Mouse (Mus musculus) neural tube, embryonic 11.5 days (tissue): Measurements from ENCODE around the gene Nedd4. TPM values are rescaled to one million over a fixed set of nuclear protein-coding genes. Genes with fewer than 3 reads are reported as not detected.

ENCODE experiments used
- ATAC-seq: fragments of 200-750 bp; cut with Nextera tagmentation; 2 replicates; pipeline ENCODE4 v1.8.0; 2017; ENCODE audit warnings: moderate number of reproducible peaks, mild to moderate bottlenecking, moderate TSS enrichment, moderate library complexity; ENCODE audit not compliant: insufficient read depth, low FRiP score, low TSS enrichment
- DNase-seq: peaks from one replicate; pipeline ENCODE4 v3.0.0-alpha.2; 2015; ENCODE audit warnings: low spot score
- H3K27ac ChIP-seq: fragments of 300-500 bp; sonication (generic); 2 replicates; pipeline ENCODE4 v1.5.1; 2014; ENCODE audit warnings: low read depth, mild to moderate bottlenecking, low read length
- H3K27me3 ChIP-seq: fragments of 300-500 bp; sonication (generic); 2 replicates; pipeline ENCODE4 v1.6.1; 2014; ENCODE audit warnings: mild to moderate bottlenecking, low read length, mixed read lengths; ENCODE audit not compliant: control insufficient read depth, insufficient read depth
- H3K36me3 ChIP-seq: fragments of 300-500 bp; sonication (generic); 2 replicates; pipeline ENCODE4 v1.6.1; 2014; ENCODE audit warnings: mild to moderate bottlenecking, low read length, moderate library complexity, mixed read lengths; ENCODE audit not compliant: control insufficient read depth, insufficient read depth
- H3K4me1 ChIP-seq: fragments of 300-500 bp; sonication (generic); 2 replicates; pipeline ENCODE4 v1.6.1; 2014; ENCODE audit warnings: low read length, mixed read lengths; ENCODE audit not compliant: control insufficient read depth, insufficient read depth
- H3K4me2 ChIP-seq: fragments of 300-500 bp; sonication (generic); 2 replicates; pipeline ENCODE4 v1.6.1; 2014; ENCODE audit warnings: low read depth, mild to moderate bottlenecking, moderate library complexity
- H3K4me3 ChIP-seq: fragments of 300-500 bp; sonication (generic); 2 replicates; pipeline ENCODE4 v1.5.1; 2014; ENCODE audit warnings: low read depth, low read length
- H3K9ac ChIP-seq: fragments of 300-500 bp; sonication (generic); 2 replicates; pipeline ENCODE4 v1.6.1; 2014; ENCODE audit warnings: mild to moderate bottlenecking, low read length
- H3K9me3 ChIP-seq: fragments of 300-500 bp; sonication (generic); 2 replicates; pipeline ENCODE4 v1.6.1; 2016; ENCODE audit warnings: low read length; ENCODE audit not compliant: control insufficient read depth
- WGBS: fragments of 180-500 bp; shearing (Covaris S2); extraction: QIAGEN DNeasy Blood & Tissue Kit; methylation state at CpG from one replicate; pipeline ENCODE4 v1.1.7; 2014; 5-methylcytosine and 5-hydroxymethylcytosine counted together
- polyA plus RNA-seq: library from polyadenylated mRNA; unstranded; fragments of >200 nt; fragmentation: Nextera tagmentation; extraction: Ambion mirVana; gene quantifications from 2 replicates; pipeline ENCODE4 v1.2.1, GENCODE M21; 2014

Nedd4 gene
- polyA plus RNA-seq = 798 and 799 TPM in 2 replicates

DNA sequence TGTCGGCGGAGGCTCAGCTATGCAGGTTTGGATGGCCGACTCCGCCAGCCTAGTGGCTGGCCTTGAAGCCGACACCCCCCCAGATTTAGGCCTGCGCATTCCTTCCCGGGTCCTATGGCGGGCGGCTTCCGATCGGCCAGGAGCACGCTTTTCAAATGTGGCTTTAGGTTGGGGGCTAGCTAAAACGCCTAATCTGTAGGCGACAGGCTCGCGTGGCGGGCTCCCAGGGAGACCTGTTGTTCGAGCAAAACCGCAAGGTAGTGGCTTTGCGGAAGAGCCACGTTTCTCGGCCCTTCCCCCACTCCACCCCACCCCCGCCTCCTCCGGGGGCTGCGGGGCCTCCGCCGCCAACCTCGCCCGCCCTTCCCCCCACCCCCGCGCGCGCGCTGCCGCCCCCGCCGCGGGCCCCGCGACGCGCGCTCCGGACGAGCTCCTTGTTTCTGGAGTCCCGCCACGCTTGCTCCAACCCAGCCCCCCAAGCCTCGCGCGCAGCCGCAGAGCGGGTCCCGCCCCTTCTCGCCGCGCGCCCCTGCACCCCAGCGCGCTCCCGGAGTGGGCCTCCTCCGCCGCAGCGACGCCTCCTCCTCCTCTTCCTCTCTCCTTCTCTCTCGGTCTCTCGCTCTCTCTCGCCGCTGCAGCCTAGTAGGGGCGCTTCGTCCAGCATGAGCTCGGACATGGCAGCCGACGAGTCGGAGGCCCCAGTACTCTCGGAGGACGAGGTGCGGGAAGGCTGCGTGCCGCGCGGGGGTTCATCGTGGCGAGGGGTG, at the start of gene Nedd4:
TSS of gene Nedd4 (plus strand) at position 452 of the 767 bp plus-strand sequence.
- DNase-seq (peak; percentile 97), ATAC-seq (peak; percentile 88)
- H3K27ac ChIP-seq = peak within 1 kb of the TSS; percentile 99
- no peaks in the 10 kb centered on the region for H3K27me3 ChIP-seq
- peaks cover 21% of the 10 kb centered on the region for H3K4me1 ChIP-seq
- peak within 1 kb of the TSS; percentile 100 for H3K9ac ChIP-seq
- H3K4me3 ChIP-seq = peak within 1 kb of the TSS; percentile 99
- peaks cover 8% of the 10 kb centered on the region for H3K36me3 ChIP-seq
- H3K4me2 ChIP-seq = peak within 1 kb of the TSS; percentile 79
- H3K9me3 ChIP-seq = no peaks in the 10 kb centered on the region
- WGBS = under 1% methylated on average over 57 of the region's 83 CpGs

DNA sequence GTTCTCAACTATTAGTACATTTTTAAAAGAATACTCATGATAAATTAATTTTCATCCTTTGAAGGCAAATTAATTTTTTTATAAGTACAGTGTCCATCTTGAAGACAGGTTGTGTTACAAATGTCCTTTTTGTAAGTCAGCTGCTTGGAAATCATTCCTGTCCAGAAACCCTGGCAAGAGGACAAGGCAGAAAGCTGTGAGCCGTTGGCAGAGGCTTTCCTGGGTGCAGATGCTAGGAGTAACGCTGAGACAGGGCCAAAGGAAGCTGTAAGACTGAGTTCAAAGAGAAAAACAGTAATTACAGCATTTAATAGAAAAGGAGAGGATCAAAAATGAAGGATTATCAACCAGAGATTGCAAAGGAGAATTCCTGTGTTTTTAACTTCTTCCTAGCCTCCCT, 48.3 kb upstream of the Nedd4 start:
- ATAC-seq (no peak), DNase-seq (no peak)
- no peaks in the 10 kb centered on the region for H3K4me1 ChIP-seq
- H3K4me2 ChIP-seq = no peak overlapping the region
- H3K27me3 ChIP-seq = no peaks in the 10 kb centered on the region
- WGBS = 83% methylated on average over 2 of the region's 2 CpGs
- H3K9me3 ChIP-seq = no peaks in the 10 kb centered on the region
- no peak overlapping the region for H3K27ac ChIP-seq
- H3K36me3 ChIP-seq = peaks cover 4% of the 10 kb centered on the region
- H3K4me3 ChIP-seq = no peak overlapping the region
- no peak overlapping the region for H3K9ac ChIP-seq

DNA sequence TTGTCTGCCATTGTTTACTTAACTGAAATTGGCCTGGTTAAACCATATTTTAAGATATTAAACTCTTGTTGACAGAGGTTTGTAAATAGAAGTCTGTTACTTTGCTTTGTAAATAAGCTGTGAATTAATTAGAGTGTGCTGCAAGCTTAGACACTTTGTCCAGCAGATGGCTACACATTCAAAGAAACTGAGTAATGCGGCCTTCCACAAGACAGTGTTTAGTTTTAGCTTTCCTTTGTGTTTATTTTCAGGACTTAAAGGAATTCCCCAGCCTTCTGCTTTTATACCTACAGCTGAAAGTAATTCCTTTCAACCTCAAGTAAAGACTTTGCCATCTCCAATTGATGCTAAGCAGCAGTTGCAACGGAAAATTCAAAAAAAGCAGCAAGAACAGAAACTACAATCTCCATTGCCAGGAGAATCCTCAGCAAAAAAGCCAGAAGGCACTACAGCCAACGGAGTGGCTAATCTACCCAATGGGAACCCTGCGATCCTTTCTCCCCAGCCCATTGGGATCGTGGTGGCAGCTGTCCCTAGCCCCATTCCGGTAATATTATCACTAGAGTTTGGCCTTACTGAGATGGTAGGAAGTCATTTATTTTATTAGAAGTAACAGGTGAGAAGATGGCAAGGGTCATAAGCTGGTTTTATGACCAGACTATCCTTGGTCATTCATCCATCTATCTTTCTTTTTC, 47.2 kb upstream of the Nedd4 start:
- no peak overlapping the region for H3K4me2 ChIP-seq
- H3K27me3 ChIP-seq = no peaks in the 10 kb centered on the region
- no peaks in the 10 kb centered on the region for H3K4me1 ChIP-seq
- 87% methylated on average over 6 of the region's 6 CpGs for WGBS
- no peak overlapping the region for H3K27ac ChIP-seq
- H3K36me3 ChIP-seq = peaks cover 4% of the 10 kb centered on the region
- no peak for DNase-seq
- H3K9ac ChIP-seq = no peak overlapping the region
- no peak for ATAC-seq
- H3K9me3 ChIP-seq = no peaks in the 10 kb centered on the region
- H3K4me3 ChIP-seq = no peak overlapping the region

DNA sequence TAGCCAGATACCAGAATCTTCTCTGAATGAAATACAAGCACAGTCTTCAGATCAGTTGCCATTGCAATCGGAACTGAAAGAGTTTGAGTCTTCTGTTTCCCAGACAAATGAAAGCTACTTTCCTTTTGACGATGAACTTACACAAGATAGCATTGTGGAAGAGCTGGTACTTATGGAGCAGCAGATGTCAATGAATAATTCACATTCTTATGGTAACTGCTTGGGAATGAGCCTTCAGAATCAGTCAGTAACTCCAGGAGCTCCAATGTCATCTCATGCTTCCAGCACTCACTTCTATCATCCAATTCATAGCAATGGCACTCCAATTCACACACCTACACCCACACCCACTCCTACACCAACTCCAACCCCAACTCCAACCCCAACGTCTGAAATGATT, 44.1 kb upstream of the Nedd4 start:
- Histone ChIP-seq H3K9me3 (no peaks in the 10 kb centered on the region), H3K9ac (no peak overlapping the region), H3K4me2 (no peak overlapping the region), H3K4me3 (no peak overlapping the region), H3K4me1 (no peaks in the 10 kb centered on the region), H3K27me3 (no peaks in the 10 kb centered on the region), H3K27ac (no peak overlapping the region), H3K36me3 (peaks cover 4% of the 10 kb centered on the region)
- DNase-seq = no peak
- 90% methylated on average over 3 of the region's 3 CpGs for WGBS
- no peak for ATAC-seq

DNA sequence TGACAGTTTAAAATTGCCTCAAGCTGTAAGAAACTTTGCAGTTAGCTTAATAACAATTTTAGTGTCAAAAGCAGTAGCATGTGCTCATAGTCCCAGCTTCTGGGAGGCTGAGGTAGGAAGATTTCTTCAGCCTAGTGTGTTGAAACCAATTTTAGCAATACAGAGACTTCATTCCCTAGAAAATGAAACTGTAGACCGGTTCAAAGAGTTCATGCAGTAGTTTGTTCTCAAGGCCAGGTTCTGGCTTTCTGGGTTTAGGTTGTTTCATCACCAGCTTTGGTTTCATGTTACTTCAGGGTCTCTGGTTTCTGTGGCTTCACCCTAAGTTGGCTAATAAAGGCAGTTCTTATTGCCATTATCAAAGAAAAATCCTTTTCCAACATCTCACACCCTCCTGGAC, 38.5 kb upstream of the Nedd4 start:
- Histone ChIP-seq H3K4me3 (no peak overlapping the region), H3K4me2 (no peak overlapping the region), H3K9ac (no peak overlapping the region), H3K36me3 (no peaks in the 10 kb centered on the region), H3K4me1 (no peaks in the 10 kb centered on the region), H3K27ac (no peak overlapping the region), H3K9me3 (no peaks in the 10 kb centered on the region), H3K27me3 (no peaks in the 10 kb centered on the region)
- ATAC-seq (no peak), DNase-seq (no peak)
- 97% methylated on average over 1 of the region's 1 CpGs for WGBS

DNA sequence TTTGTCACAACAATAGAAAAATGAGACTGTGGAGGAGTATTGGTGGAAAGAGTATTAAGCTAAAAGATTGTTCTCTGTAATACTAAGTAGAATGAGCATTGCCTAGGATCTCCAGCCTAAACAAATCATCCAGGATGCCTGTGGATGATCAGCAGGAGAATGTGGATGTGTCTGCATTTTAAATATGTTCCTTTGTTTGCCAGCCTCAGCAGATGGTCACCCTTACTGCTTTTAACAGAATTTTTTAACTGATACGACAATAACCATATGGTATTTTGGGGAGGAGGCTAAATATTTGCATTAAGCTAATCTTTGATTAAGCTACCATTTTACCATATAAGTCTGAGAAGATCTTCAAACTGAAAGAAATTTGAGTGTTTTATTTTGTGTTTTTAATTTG, 34.5 kb upstream of the Nedd4 start:
- H3K36me3 ChIP-seq = no peaks in the 10 kb centered on the region
- ATAC-seq (no peak), DNase-seq (no peak)
- no peak overlapping the region for H3K4me3 ChIP-seq
- no peak overlapping the region for H3K4me2 ChIP-seq
- no peak overlapping the region for H3K27ac ChIP-seq
- WGBS = 65% methylated on average over 1 of the region's 1 CpGs
- H3K27me3 ChIP-seq = no peaks in the 10 kb centered on the region
- H3K9me3 ChIP-seq = no peaks in the 10 kb centered on the region
- H3K4me1 ChIP-seq = no peaks in the 10 kb centered on the region
- H3K9ac ChIP-seq = no peak overlapping the region

DNA sequence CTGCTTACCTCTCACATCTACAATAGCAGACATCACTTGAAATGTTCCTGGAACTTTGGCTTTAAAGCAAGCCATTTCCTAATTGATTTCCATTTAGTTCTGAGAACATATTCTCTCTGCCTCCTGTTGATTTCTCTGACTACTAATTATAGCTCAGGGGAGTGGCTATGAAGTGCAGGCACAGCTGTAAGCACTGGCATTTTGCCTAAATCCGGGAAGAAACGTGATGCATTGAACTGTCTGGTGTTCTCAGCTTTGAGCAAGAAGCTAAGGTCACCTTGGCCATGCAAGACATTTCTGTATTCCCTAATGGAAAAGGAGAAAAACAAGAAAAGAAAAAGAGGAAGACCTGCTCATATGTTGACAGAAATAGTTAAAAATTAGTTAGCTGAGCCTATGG, 33.6 kb upstream of the Nedd4 start:
- no peaks in the 10 kb centered on the region for H3K4me1 ChIP-seq
- no peak overlapping the region for H3K4me3 ChIP-seq
- DNase-seq = no peak
- no peaks in the 10 kb centered on the region for H3K27me3 ChIP-seq
- WGBS = 42% methylated on average over 2 of the region's 2 CpGs
- H3K27ac ChIP-seq = no peak overlapping the region
- no peak overlapping the region for H3K9ac ChIP-seq
- no peak overlapping the region for H3K4me2 ChIP-seq
- ATAC-seq = no peak
- H3K9me3 ChIP-seq = no peaks in the 10 kb centered on the region
- H3K36me3 ChIP-seq = no peaks in the 10 kb centered on the region

DNA sequence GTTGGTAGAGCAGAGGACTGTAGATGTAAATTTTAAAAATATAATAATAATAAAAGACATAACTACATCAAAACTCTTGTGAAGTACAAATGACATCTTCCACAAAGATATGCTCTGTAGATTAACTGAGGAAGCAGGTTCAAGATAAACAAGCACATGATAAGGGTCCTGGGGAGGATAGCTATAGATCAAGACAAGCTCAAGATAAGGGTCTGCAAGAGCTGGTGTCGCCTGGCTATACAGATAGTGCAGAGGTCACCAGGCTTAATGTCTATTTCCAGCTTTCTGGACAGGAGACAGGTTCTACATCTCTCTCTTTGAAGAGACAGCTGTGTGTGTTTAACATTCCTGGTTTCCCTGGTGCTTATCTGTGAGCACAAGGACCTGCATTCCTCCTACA, 29.9 kb upstream of the Nedd4 start:
- Histone ChIP-seq H3K4me2 (no peak overlapping the region), H3K27me3 (no peaks in the 10 kb centered on the region), H3K36me3 (no peaks in the 10 kb centered on the region), H3K4me1 (no peaks in the 10 kb centered on the region), H3K27ac (no peak overlapping the region), H3K9me3 (no peaks in the 10 kb centered on the region), H3K9ac (no peak overlapping the region), H3K4me3 (no peak overlapping the region)
- WGBS = 68% methylated on average over 1 of the region's 1 CpGs
- ATAC-seq (no peak), DNase-seq (no peak)

DNA sequence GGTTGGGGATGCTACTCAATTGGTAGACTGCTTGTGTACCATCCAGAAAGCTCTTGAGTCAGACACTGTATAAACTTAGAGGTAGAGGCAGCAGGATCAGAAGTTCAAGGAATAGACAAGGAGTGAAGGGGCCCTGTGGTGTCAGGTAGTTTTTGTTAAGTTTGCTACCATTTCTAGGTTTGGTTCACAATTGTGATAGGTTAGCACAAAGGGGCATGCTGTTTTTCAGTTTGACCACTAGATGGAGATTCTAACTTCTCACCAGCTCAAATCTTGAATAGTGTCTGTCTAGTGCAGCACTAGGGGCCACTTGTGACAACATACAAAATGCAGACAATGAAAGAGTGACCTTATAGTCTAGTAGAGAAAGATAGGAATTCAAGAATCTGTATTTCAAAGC, 27.0 kb upstream of the Nedd4 start:
- DNase-seq (peak; percentile 25), ATAC-seq (no peak)
- Histone ChIP-seq H3K27me3 (no peaks in the 10 kb centered on the region), H3K36me3 (no peaks in the 10 kb centered on the region), H3K9me3 (no peaks in the 10 kb centered on the region), H3K9ac (no peak overlapping the region), H3K4me2 (no peak overlapping the region), H3K27ac (no peak overlapping the region), H3K4me1 (peaks cover 6% of the 10 kb centered on the region; the same call in 1 of the 2 replicates), H3K4me3 (no peak overlapping the region)
